Mouse (Mus musculus): Measurements from ENCODE around the gene Nav1. TPM values are rescaled to one million over a fixed set of nuclear protein-coding genes. Genes with fewer than 3 reads are reported as not detected.
"Not testable (repeated sequence)": the region's sequence is repeated elsewhere in the genome, so short reads cannot be mapped to it uniquely, and the experiment has no call there.

Nav1 gene
- polyA plus RNA-seq, 1 experiment, result 33.7 TPM

DNA sequence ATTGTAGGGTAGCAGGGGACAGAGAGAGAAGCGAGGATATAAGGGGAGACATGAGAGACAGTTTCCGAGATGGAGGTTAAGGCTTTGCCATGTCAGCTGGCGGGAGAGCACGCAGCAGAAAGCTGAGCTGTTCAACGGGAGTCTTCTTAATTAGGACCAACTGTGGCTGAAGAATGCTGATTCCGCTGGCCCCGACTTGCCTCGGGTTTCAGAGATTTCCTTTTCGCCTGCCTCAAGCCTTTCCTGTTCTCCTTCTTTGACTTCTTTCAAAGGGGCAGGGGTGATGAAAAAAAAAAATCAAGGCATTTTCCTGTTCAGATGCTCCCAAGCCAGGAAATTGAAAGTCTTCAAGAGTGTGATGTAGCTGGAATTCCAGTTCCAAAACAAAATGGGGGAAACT is 118.2 kb downstream of the Nav1 start:
- Histone ChIP-seq H3K27me3 (ENCODE audit: control insufficient read depth, insufficient read depth, insufficient read length) (no peaks in the 10 kb centered on the region), H3K4me2 (ENCODE audit: low read depth) (no peak overlapping the region), H3K4me3 (no peak overlapping the region), H3ac (ENCODE audit: control insufficient read depth, insufficient read length) (no peak overlapping the region), H3K36me3 (ENCODE audit: control insufficient read depth, insufficient read depth) (peaks cover 4% of the 10 kb centered on the region), H3K79me2 (ENCODE audit: control insufficient read depth, insufficient read depth) (peaks cover 25% of the 10 kb centered on the region)
- TF ChIP-seq POLR2A (IDR thresholded peaks at IDR 0.05; ENCODE audit: insufficient read length, low read depth), result no peak
- TF ChIP-seq USF1 (IDR thresholded peaks at IDR 0.05; ENCODE audit: low read depth), result no peak
- no peak for TF ChIP-seq TCF12 (IDR thresholded peaks at IDR 0.05; ENCODE audit: insufficient read depth, poor library complexity, severe bottlenecking)
- TF ChIP-seq TCF3 (IDR thresholded peaks at IDR 0.05; ENCODE audit: insufficient read length, low read depth), result no peak

DNA sequence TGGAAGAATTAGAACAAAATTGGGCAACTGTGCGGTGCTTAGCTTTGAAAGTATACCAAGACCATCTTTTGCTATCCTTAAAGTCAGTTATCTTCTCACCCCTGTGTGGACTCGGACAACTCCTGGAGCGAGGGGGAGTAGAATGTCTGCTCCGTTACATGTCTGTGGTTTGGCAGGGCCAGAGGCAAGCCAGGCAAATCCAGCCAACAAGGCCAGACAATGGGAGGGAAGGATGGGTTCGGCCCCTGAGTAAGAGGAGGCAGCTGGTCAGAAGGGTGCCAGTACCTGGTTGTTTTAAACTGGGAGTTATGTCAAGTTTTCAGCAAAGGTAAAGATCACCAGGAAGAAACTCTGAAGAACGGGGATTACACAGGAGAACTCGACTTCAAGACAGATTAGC is 121.9 kb downstream of the Nav1 start:
- H3K36me3 ChIP-seq (ENCODE audit: control insufficient read depth, insufficient read depth), result peaks cover 4% of the 10 kb centered on the region
- no peaks in the 10 kb centered on the region for H3K27me3 ChIP-seq (ENCODE audit: control insufficient read depth, insufficient read depth, insufficient read length)
- H3K79me2 ChIP-seq (ENCODE audit: control insufficient read depth, insufficient read depth), result peaks cover 16% of the 10 kb centered on the region
- peak overlapping the region; percentile 40 for H3K4me2 ChIP-seq (ENCODE audit: low read depth)
- H3ac ChIP-seq (ENCODE audit: control insufficient read depth, insufficient read length), result no peak overlapping the region
- no peak overlapping the region for H3K4me3 ChIP-seq
- peak in 1 of 3 experiments; percentile 23 for TF ChIP-seq MYOG (IDR thresholded peaks at IDR 0.05; ENCODE audit: control insufficient read depth in 1 of 3, insufficient read depth in 1 of 3, insufficient read length in 2 of 3, low read depth in 2 of 3)
- peak in 1 of 3 experiments; percentile 62 for TF ChIP-seq MYOD1 (IDR thresholded peaks at IDR 0.05; ENCODE audit: control insufficient read depth in 1 of 3, insufficient read length in 2 of 3, low read depth in 2 of 3)
- TF ChIP-seq USF1 (IDR thresholded peaks at IDR 0.05; ENCODE audit: low read depth), result no peak

DNA sequence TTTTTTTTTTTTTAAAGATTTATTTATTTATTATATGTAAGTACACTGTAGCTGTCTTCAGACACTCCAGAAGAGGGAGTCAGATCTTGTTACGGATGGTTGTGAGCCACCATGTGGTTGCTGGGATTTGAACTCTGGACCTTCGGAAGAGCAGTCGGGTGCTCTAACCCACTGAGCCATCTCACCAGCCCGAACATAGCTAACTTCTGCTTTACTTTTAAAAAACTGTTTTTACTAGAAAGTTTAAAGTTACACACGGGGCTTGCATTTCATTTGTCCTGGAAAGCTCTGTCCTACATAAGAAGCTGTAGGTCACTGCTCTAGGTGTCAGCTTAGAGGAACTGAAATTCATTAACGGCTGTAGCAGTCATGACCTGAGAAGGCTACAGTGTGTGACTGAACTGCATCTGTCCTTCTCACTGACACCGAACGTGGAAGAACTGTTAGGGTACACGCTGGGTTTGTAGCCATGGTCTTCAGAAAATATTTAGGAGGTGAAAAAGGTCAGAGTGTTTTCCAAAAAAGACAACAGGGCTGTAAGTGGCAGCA is 122.5 kb downstream of the Nav1 start:
- H3ac ChIP-seq (ENCODE audit: control insufficient read depth, insufficient read length); H3K4me3 ChIP-seq; H3K4me2 ChIP-seq (ENCODE audit: low read depth); H3K36me3 ChIP-seq (ENCODE audit: control insufficient read depth, insufficient read depth); H3K27me3 ChIP-seq (ENCODE audit: control insufficient read depth, insufficient read depth, insufficient read length): not testable (repeated sequence)
- H3K79me2 ChIP-seq (ENCODE audit: control insufficient read depth, insufficient read depth), result peaks cover 11% of the 10 kb centered on the region

DNA sequence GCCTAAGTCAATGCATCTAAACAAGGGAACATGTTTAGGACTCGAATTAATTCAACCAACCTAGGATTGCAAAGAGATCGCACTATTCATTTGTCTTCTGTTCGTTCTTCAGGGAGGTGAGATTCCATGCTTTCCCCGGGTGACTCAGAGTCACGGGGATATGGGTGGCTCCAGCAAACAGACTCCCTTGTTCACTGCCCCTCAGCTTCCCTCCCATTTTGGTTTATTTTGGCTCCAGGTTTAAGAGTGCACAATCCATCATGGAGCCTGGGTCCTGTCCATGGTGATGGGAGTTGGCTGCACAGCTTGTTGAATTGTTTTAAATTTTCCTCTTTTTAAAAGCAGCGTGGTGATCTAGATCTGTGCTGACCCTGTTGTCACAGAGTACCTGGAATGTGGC is 123.1 kb downstream of the Nav1 start:
- Histone ChIP-seq H3K4me3 (no peak overlapping the region), H3ac (ENCODE audit: control insufficient read depth, insufficient read length) (no peak overlapping the region), H3K4me2 (ENCODE audit: low read depth) (no peak overlapping the region), H3K79me2 (ENCODE audit: control insufficient read depth, insufficient read depth) (peaks cover 14% of the 10 kb centered on the region), H3K27me3 (ENCODE audit: control insufficient read depth, insufficient read depth, insufficient read length) (no peaks in the 10 kb centered on the region), H3K36me3 (ENCODE audit: control insufficient read depth, insufficient read depth) (peaks cover 4% of the 10 kb centered on the region)
- TF ChIP-seq POLR2AphosphoS2 (IDR thresholded peaks at IDR 0.05; ENCODE audit: insufficient read length, low read depth) (no peak), USF1 (IDR thresholded peaks at IDR 0.05; ENCODE audit: low read depth) (no peak), POLR2A (IDR thresholded peaks at IDR 0.05; ENCODE audit: insufficient read length, low read depth) (no peak), TCF12 (IDR thresholded peaks at IDR 0.05; ENCODE audit: insufficient read depth, poor library complexity, severe bottlenecking) (no peak), REST (IDR thresholded peaks at IDR 0.05; ENCODE audit: insufficient read depth, insufficient read length) (no peak), SRF (IDR thresholded peaks at IDR 0.05; ENCODE audit: control insufficient read depth, insufficient read length, low read depth) (no peak), CEBPB (IDR thresholded peaks at IDR 0.05; ENCODE audit: insufficient read depth, poor library complexity, severe bottlenecking) (no peak), MYOG (IDR thresholded peaks at IDR 0.05; ENCODE audit: control insufficient read depth in 1 of 3, insufficient read depth in 1 of 3, insufficient read length in 2 of 3, low read depth in 2 of 3) (no peak), TCF3 (IDR thresholded peaks at IDR 0.05; ENCODE audit: insufficient read length, low read depth) (no peak), MYOD1 (IDR thresholded peaks at IDR 0.05; ENCODE audit: control insufficient read depth in 1 of 3, insufficient read length in 2 of 3, low read depth in 2 of 3) (no peak), MAX (IDR thresholded peaks at IDR 0.05; ENCODE audit: low read depth) (no peak), E2F4 (IDR thresholded peaks at IDR 0.05; ENCODE audit: insufficient read depth) (no peak)

DNA sequence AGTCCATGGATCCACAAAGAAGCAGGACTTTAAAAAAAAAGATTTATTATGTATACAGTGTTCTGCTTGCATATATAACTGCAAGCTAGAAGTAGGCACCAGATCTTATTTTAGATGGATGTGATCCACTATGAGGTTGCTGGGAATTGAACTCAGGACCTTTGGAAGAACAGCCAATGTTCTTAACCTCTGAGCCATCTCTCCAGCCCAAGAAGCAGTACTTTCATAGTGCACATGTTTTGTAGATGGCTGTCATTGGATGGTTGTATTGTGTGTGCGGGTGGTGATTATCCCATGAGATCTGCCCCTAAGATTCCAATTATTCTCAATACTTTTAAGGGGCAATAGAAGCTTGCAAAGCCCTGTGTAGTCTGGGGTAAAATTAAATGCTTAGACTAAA is 124.4 kb downstream of the Nav1 start:
- no peaks in the 10 kb centered on the region for H3K36me3 ChIP-seq (ENCODE audit: control insufficient read depth, insufficient read depth)
- no peak overlapping the region for H3K4me3 ChIP-seq
- peaks cover 25% of the 10 kb centered on the region for H3K79me2 ChIP-seq (ENCODE audit: control insufficient read depth, insufficient read depth)
- TF ChIP-seq E2F4 (IDR thresholded peaks at IDR 0.05; ENCODE audit: insufficient read depth) (no peak), MYOG (IDR thresholded peaks at IDR 0.05; ENCODE audit: control insufficient read depth in 1 of 3, insufficient read depth in 1 of 3, insufficient read length in 2 of 3, low read depth in 2 of 3) (no peak), TCF3 (IDR thresholded peaks at IDR 0.05; ENCODE audit: insufficient read length, low read depth) (no peak), CEBPB (IDR thresholded peaks at IDR 0.05; ENCODE audit: insufficient read depth, poor library complexity, severe bottlenecking) (no peak), USF1 (IDR thresholded peaks at IDR 0.05; ENCODE audit: low read depth) (no peak), MYOD1 (IDR thresholded peaks at IDR 0.05; ENCODE audit: control insufficient read depth in 1 of 3, insufficient read length in 2 of 3, low read depth in 2 of 3) (no peak), REST (IDR thresholded peaks at IDR 0.05; ENCODE audit: insufficient read depth, insufficient read length) (no peak), POLR2A (IDR thresholded peaks at IDR 0.05; ENCODE audit: insufficient read length, low read depth) (no peak), POLR2AphosphoS2 (IDR thresholded peaks at IDR 0.05; ENCODE audit: insufficient read length, low read depth) (no peak), TCF12 (IDR thresholded peaks at IDR 0.05; ENCODE audit: insufficient read depth, poor library complexity, severe bottlenecking) (no peak), MAX (IDR thresholded peaks at IDR 0.05; ENCODE audit: low read depth) (no peak), SRF (IDR thresholded peaks at IDR 0.05; ENCODE audit: control insufficient read depth, insufficient read length, low read depth) (no peak)
- H3K27me3 ChIP-seq (ENCODE audit: control insufficient read depth, insufficient read depth, insufficient read length), result no peaks in the 10 kb centered on the region
- H3K4me2 ChIP-seq (ENCODE audit: low read depth), result no peak overlapping the region
- no peak overlapping the region for H3ac ChIP-seq (ENCODE audit: control insufficient read depth, insufficient read length)
